Mouse (Mus musculus) embryonic facial prominence, embryonic 12.5 days (tissue): ENCODE data around the gene Gm20696. TPM values are rescaled to one million over a fixed set of nuclear protein-coding genes. Genes with fewer than 3 reads are reported as not detected.

Experiments used
- ATAC-seq: fragments of 200-750 bp; cut with Nextera tagmentation; 2 replicates; pipeline ENCODE4 v1.8.0; 2017; ENCODE audit not compliant: insufficient number of reproducible peaks, insufficient read depth, low FRiP score, low TSS enrichment
- H3K27ac ChIP-seq: fragments of 300-500 bp; sonication (generic); 2 replicates; pipeline ENCODE4 v1.5.1; 2016; ENCODE audit warnings: mild to moderate bottlenecking
- H3K27me3 ChIP-seq: fragments of 300-500 bp; sonication (generic); 2 replicates; pipeline ENCODE4 v1.6.1; 2016; ENCODE audit warnings: mild to moderate bottlenecking, moderate library complexity
- H3K36me3 ChIP-seq: fragments of 300-500 bp; sonication (generic); 2 replicates; pipeline ENCODE4 v1.6.1; 2016; ENCODE audit warnings: mild to moderate bottlenecking
- H3K4me1 ChIP-seq: fragments of 300-500 bp; sonication (generic); 2 replicates; pipeline ENCODE4 v1.6.1; 2016
- H3K4me2 ChIP-seq: fragments of 300-500 bp; sonication (generic); replicated peaks from 2 replicates; pipeline ENCODE4 v1.6.1; 2016; ENCODE audit warnings: mild to moderate bottlenecking, moderate library complexity
- H3K4me3 ChIP-seq: fragments of 300-500 bp; sonication (generic); 2 replicates; pipeline ENCODE4 v1.5.1; 2016; ENCODE audit warnings: mild to moderate bottlenecking
- H3K9ac ChIP-seq: fragments of 300-500 bp; sonication (generic); 2 replicates; pipeline ENCODE4 v1.6.1; 2016; ENCODE audit warnings: mild to moderate bottlenecking, moderate library complexity
- H3K9me3 ChIP-seq: fragments of 300-500 bp; sonication (generic); 2 replicates; pipeline ENCODE4 v1.6.1; 2016; ENCODE audit warnings: mild to moderate bottlenecking, moderate library complexity
- WGBS: fragments of 180-500 bp; shearing (Covaris S2); methylation state at CpG from one replicate; pipeline ENCODE4 v1.1.7; 2016; 5-methylcytosine and 5-hydroxymethylcytosine counted together
- polyA plus RNA-seq: library from polyadenylated mRNA; unstranded; fragments of >200 nt; fragmentation: Nextera tagmentation; extraction: Ambion mirVana; gene quantifications from 2 replicates; pipeline ENCODE4 v1.2.1, GENCODE M21; 2016

Gm20696 gene
- polyA plus RNA-seq, 1 experiment from 2014 or later: 7.5 TPM

- 63% methylated on average over 3 of the region's 3 CpGs for whole genome bisulfite sequencing
Measured at GRCm38 (mm10) chr6:99425044-99425443, 241.6 kb downstream of the Gm20696 start.

GRCm38 (mm10) chr6:99420666-99421065 is 245.9 kb downstream of the Gm20696 start:
- H3K36me3 ChIP-seq: no peaks in the 10 kb centered on the region
- 86% methylated on average over 8 of the region's 8 CpGs for WGBS

More at GRCm38 (mm10) chr6:99425044-99425443, 241.6 kb downstream of the Gm20696 start:
- no peak overlapping the region for H3K4me2 ChIP-seq
- no peak overlapping the region for H3K27ac ChIP-seq
- H3K4me3 ChIP-seq: no peak overlapping the region
- no peaks in the 10 kb centered on the region for H3K27me3 ChIP-seq
- H3K9me3 ChIP-seq: no peaks in the 10 kb centered on the region
- H3K9ac ChIP-seq: no peak overlapping the region
- H3K36me3 ChIP-seq: no peaks in the 10 kb centered on the region
- no peak for ATAC-seq
- no peaks in the 10 kb centered on the region for H3K4me1 ChIP-seq

GRCm38 (mm10) chr6:99412598-99412997 is 254.0 kb downstream of the Gm20696 start:
- H3K36me3 ChIP-seq: no peaks in the 10 kb centered on the region
- H3K4me1 ChIP-seq: no peaks in the 10 kb centered on the region
- H3K9me3 ChIP-seq: no peaks in the 10 kb centered on the region
- no peak for ATAC-seq
- H3K9ac ChIP-seq: no peak overlapping the region
- no peak overlapping the region for H3K4me3 ChIP-seq
- H3K4me2 ChIP-seq: no peak overlapping the region
- no peak overlapping the region for H3K27ac ChIP-seq
- H3K27me3 ChIP-seq: no peaks in the 10 kb centered on the region
- 90% methylated on average over 6 of the region's 6 CpGs for WGBS

More at GRCm38 (mm10) chr6:99420666-99421065, 245.9 kb downstream of the Gm20696 start:
- Histone ChIP-seq H3K27ac (no peak overlapping the region), H3K4me2 (no peak overlapping the region), H3K4me3 (no peak overlapping the region), H3K9me3 (no peaks in the 10 kb centered on the region), H3K4me1 (no peaks in the 10 kb centered on the region), H3K27me3 (no peaks in the 10 kb centered on the region), H3K9ac (no peak overlapping the region)
- ATAC-seq: no peak

- no peaks in the 10 kb centered on the region for H3K27me3 ChIP-seq
- no peak overlapping the region for H3K9ac ChIP-seq
- H3K27ac ChIP-seq: no peak overlapping the region
- no peak for ATAC-seq
- no peaks in the 10 kb centered on the region for H3K9me3 ChIP-seq
- no peak overlapping the region for H3K4me2 ChIP-seq
- 85% methylated on average over 5 of the region's 5 CpGs for WGBS
- H3K36me3 ChIP-seq: no peaks in the 10 kb centered on the region
- no peaks in the 10 kb centered on the region for H3K4me1 ChIP-seq
- no peak overlapping the region for H3K4me3 ChIP-seq
Measured at GRCm38 (mm10) chr6:99409602-99410001, 257.0 kb downstream of the Gm20696 start.

GRCm38 (mm10) chr6:99408880-99409279 is 257.7 kb downstream of the Gm20696 start:
- Histone ChIP-seq H3K27me3 (no peaks in the 10 kb centered on the region), H3K36me3 (no peaks in the 10 kb centered on the region), H3K4me1 (no peaks in the 10 kb centered on the region), H3K4me3 (no peak overlapping the region), H3K27ac (no peak overlapping the region), H3K9ac (no peak overlapping the region), H3K9me3 (no peaks in the 10 kb centered on the region), H3K4me2 (no peak overlapping the region)
- 78% methylated on average over 4 of the region's 4 CpGs for WGBS
- ATAC-seq: no peak

- Histone ChIP-seq H3K4me3 (no peak overlapping the region), H3K9ac (no peak overlapping the region), H3K4me1 (peaks cover 16% of the 10 kb centered on the region; the same call in 1 of the 2 replicates), H3K27ac (no peak overlapping the region), H3K9me3 (no peaks in the 10 kb centered on the region), H3K36me3 (no peaks in the 10 kb centered on the region), H3K4me2 (no peak overlapping the region), H3K27me3 (no peaks in the 10 kb centered on the region)
- 89% methylated on average over 6 of the region's 6 CpGs for WGBS
- ATAC-seq: no peak
Measured at GRCm38 (mm10) chr6:99403755-99404390, 262.7 kb downstream of the Gm20696 start.

- no peaks in the 10 kb centered on the region for H3K9me3 ChIP-seq
- 63% methylated on average over 9 of the region's 9 CpGs for WGBS
- ATAC-seq: no peak
- no peaks in the 10 kb centered on the region for H3K36me3 ChIP-seq
- peaks cover 16% of the 10 kb centered on the region; the same call in 1 of the 2 replicates for H3K4me1 ChIP-seq
- H3K4me3 ChIP-seq: no peak overlapping the region
- H3K27me3 ChIP-seq: no peaks in the 10 kb centered on the region
- H3K9ac ChIP-seq: no peak overlapping the region
- H3K4me2 ChIP-seq: no peak overlapping the region
- H3K27ac ChIP-seq: no peak overlapping the region
Measured at GRCm38 (mm10) chr6:99402941-99403340, 263.7 kb downstream of the Gm20696 start.

- no peaks in the 10 kb centered on the region for H3K27me3 ChIP-seq
- peaks cover 16% of the 10 kb centered on the region; the same call in 1 of the 2 replicates for H3K4me1 ChIP-seq
- H3K27ac ChIP-seq: no peak overlapping the region
- H3K9me3 ChIP-seq: no peaks in the 10 kb centered on the region
- H3K36me3 ChIP-seq: 0 out of 2 replicates have a peak, but pooled peaks cover 3% of the 10 kb centered on the region
- ATAC-seq: no peak
- H3K4me2 ChIP-seq: no peak overlapping the region
- 73% methylated on average over 3 of the region's 3 CpGs for WGBS
- H3K4me3 ChIP-seq: no peak overlapping the region
- H3K9ac ChIP-seq: no peak overlapping the region
Measured at GRCm38 (mm10) chr6:99402370-99402769, 264.2 kb downstream of the Gm20696 start.

- no peak for ATAC-seq
Measured at GRCm38 (mm10) chr6:99401801-99402200, 264.8 kb downstream of the Gm20696 start.

GRCm38 (mm10) chr6:99401211-99401610 is 265.4 kb downstream of the Gm20696 start:
- Histone ChIP-seq H3K36me3 (0 out of 2 replicates have a peak, but pooled peaks cover 4% of the 10 kb centered on the region), H3K9ac (no peak overlapping the region), H3K9me3 (no peaks in the 10 kb centered on the region), H3K4me2 (no peak overlapping the region), H3K27me3 (no peaks in the 10 kb centered on the region), H3K4me3 (no peak overlapping the region), H3K27ac (no peak overlapping the region), H3K4me1 (peaks cover 16% of the 10 kb centered on the region; the same call in 1 of the 2 replicates)
- WGBS: 40% methylated on average over 2 of the region's 2 CpGs
- no peak for ATAC-seq

More at GRCm38 (mm10) chr6:99401801-99402200, 264.8 kb downstream of the Gm20696 start:
- no peak overlapping the region for H3K4me2 ChIP-seq
- peaks cover 16% of the 10 kb centered on the region; the same call in 1 of the 2 replicates for H3K4me1 ChIP-seq
- no peak overlapping the region for H3K9ac ChIP-seq
- no peak overlapping the region for H3K4me3 ChIP-seq
- H3K36me3 ChIP-seq: 0 out of 2 replicates have a peak, but pooled peaks cover 4% of the 10 kb centered on the region
- no peaks in the 10 kb centered on the region for H3K27me3 ChIP-seq
- H3K27ac ChIP-seq: no peak overlapping the region
- no peaks in the 10 kb centered on the region for H3K9me3 ChIP-seq
- 70% methylated on average over 6 of the region's 6 CpGs for WGBS

GRCm38 (mm10) chr6:99395745-99396144 is 270.9 kb downstream of the Gm20696 start:
- 0 out of 2 replicates have a peak, but pooled peaks cover 4% of the 10 kb centered on the region for H3K36me3 ChIP-seq
- no peaks in the 10 kb centered on the region for H3K9me3 ChIP-seq
- no peak overlapping the region for H3K27ac ChIP-seq
- ATAC-seq: no peak
- H3K4me3 ChIP-seq: no peak overlapping the region
- no peak overlapping the region for H3K4me2 ChIP-seq
- H3K4me1 ChIP-seq: 0 out of 2 replicates have a peak, but pooled peaks cover 2% of the 10 kb centered on the region
- no peak overlapping the region for H3K9ac ChIP-seq
- H3K27me3 ChIP-seq: no peaks in the 10 kb centered on the region
- WGBS: 71% methylated on average over 12 of the region's 12 CpGs

- 0 out of 2 replicates have a peak, but pooled peaks cover 4% of the 10 kb centered on the region for H3K36me3 ChIP-seq
- ATAC-seq: no peak
- no peak overlapping the region for H3K4me3 ChIP-seq
- no peaks in the 10 kb centered on the region for H3K9me3 ChIP-seq
- no peaks in the 10 kb centered on the region for H3K27me3 ChIP-seq
- H3K4me2 ChIP-seq: no peak overlapping the region
- H3K9ac ChIP-seq: no peak overlapping the region
- 0 out of 2 replicates have a peak, but pooled peaks cover 2% of the 10 kb centered on the region for H3K4me1 ChIP-seq
- H3K27ac ChIP-seq: no peak overlapping the region
- 65% methylated on average over 5 of the region's 5 CpGs for WGBS
Measured at GRCm38 (mm10) chr6:99394801-99395200, 271.8 kb downstream of the Gm20696 start.
